Mouse (Mus musculus) spleen, adult 2 months (tissue): ENCODE results near the gene Cdc20.

Source experiments
- CTCF ChIP-seq: fragments of 200-500 bp; IDR thresholded peaks from 2 replicates; pipeline ENCODE4 v1.5.1; 2011; ENCODE audit warnings: mild to moderate bottlenecking, inconsistent platforms; ENCODE audit not compliant: insufficient read depth, insufficient read length, insufficient replicate concordance; ENCODE audit errors: extremely low read depth
- POLR2A ChIP-seq: fragments of 200-500 bp; IDR thresholded peaks from 2 replicates; pipeline ENCODE4 v1.6.1; 2011; ENCODE audit warnings: low read depth, low read length, inconsistent platforms

GRCm38 (mm10) chr4:118437829-118438253, 689 bp upstream of the Cdc20 start:
- no peak for TF ChIP-seq POLR2A
- no peak for TF ChIP-seq CTCF
